Mouse (Mus musculus) spleen, postnatal 36 days (tissue): Measurements from ENCODE around the gene Utp15.

Source experiments
- DNase-seq, 2 experiments: peaks; one replicate each; pipeline ENCODE4 v3.0.0; 2022; ENCODE audit warnings: low spot score in 2 of 2, mixed read lengths in 1 of 2

The Utp15 gene

GRCm38 (mm10) chr13:98249594-98249993 lies 13.2 kb downstream of the Utp15 start:
- no peak for DNase-seq

- DNase-seq = no peak
Observed at GRCm38 (mm10) chr13:98245386-98245785, 17.5 kb downstream of the Utp15 start.

- DNase-seq = no peak
Observed at GRCm38 (mm10) chr13:98244571-98245350, 18.1 kb downstream of the Utp15 start.

- DNase-seq = no peak
Observed at GRCm38 (mm10) chr13:98241531-98242282, 21.1 kb downstream of the Utp15 start.

GRCm38 (mm10) chr13:98239978-98240641 lies 22.7 kb downstream of the Utp15 start:
- peak in 1 of 2 experiments; percentile 18 for DNase-seq

GRCm38 (mm10) chr13:98235451-98235850 lies 27.4 kb downstream of the Utp15 start:
- no peak for DNase-seq

GRCm38 (mm10) chr13:98230511-98230910 lies 32.3 kb downstream of the Utp15 start:
- DNase-seq = no peak

GRCm38 (mm10) chr13:98226225-98226624 lies 36.6 kb downstream of the Utp15 start:
- DNase-seq = no peak

GRCm38 (mm10) chr13:98222848-98223247 lies 40.0 kb downstream of the Utp15 start:
- no peak for DNase-seq

GRCm38 (mm10) chr13:98210137-98210536 lies 52.7 kb downstream of the Utp15 start:
- no peak for DNase-seq

GRCm38 (mm10) chr13:98208842-98209241 lies 54.0 kb downstream of the Utp15 start:
- no peak for DNase-seq

GRCm38 (mm10) chr13:98206546-98206870 lies 56.3 kb downstream of the Utp15 start:
- no peak for DNase-seq

GRCm38 (mm10) chr13:98205771-98206545 lies 56.9 kb downstream of the Utp15 start, which contains the start of gene Arhgef28:
Gene Arhgef28 (minus strand): TSS chr13:98206439.
- DNase-seq = peak; percentile 11 to 24

- no peak for DNase-seq
Observed at GRCm38 (mm10) chr13:98205111-98205510, 57.7 kb downstream of the Utp15 start.

- no peak for DNase-seq
Observed at GRCm38 (mm10) chr13:98204371-98204770, 58.5 kb downstream of the Utp15 start.

- DNase-seq = no peak
Observed at GRCm38 (mm10) chr13:98201436-98201835, 61.4 kb downstream of the Utp15 start.
